Mouse (Mus musculus): ENCODE data around the gene Itga9. TPM values are rescaled to one million over a fixed set of nuclear protein-coding genes. Genes with fewer than 3 reads are reported as not detected.

Itga9 gene
- polyA plus RNA-seq, 3 experiments from 2014 or later = 0.40 TPM; not detected in 2

GRCm38 (mm10) chr9:118693256-118693655 lies 86.8 kb downstream of the Itga9 start:
- ATAC-seq = no peak

- ATAC-seq = no peak
These were observed 87.9 kb downstream of the Itga9 start for GRCm38 (mm10) chr9:118694420-118694825.

GRCm38 (mm10) chr9:118698191-118698590 lies 91.7 kb downstream of the Itga9 start:
- ATAC-seq = no peak

GRCm38 (mm10) chr9:118699716-118700115 lies 93.2 kb downstream of the Itga9 start:
- no peak for ATAC-seq

GRCm38 (mm10) chr9:118700889-118701288 lies 94.4 kb downstream of the Itga9 start:
- ATAC-seq = no peak

- ATAC-seq = no peak
These were observed 95.3 kb downstream of the Itga9 start for GRCm38 (mm10) chr9:118701791-118702190.

- no peak for ATAC-seq
These were observed 96.7 kb downstream of the Itga9 start for GRCm38 (mm10) chr9:118703146-118703545.

GRCm38 (mm10) chr9:118705381-118706074 lies 99.0 kb downstream of the Itga9 start:
- ATAC-seq = peak; percentile 76

- peak; percentile 63 for ATAC-seq
These were observed 99.9 kb downstream of the Itga9 start for GRCm38 (mm10) chr9:118706176-118706975.

- ATAC-seq = no peak
These were observed 104.1 kb downstream of the Itga9 start for GRCm38 (mm10) chr9:118710625-118711024.

- no peak for ATAC-seq
These were observed 105.3 kb downstream of the Itga9 start for GRCm38 (mm10) chr9:118711749-118712148.

- ATAC-seq = no peak
These were observed 107.0 kb downstream of the Itga9 start for GRCm38 (mm10) chr9:118713515-118713914.

GRCm38 (mm10) chr9:118714536-118714935 lies 108.0 kb downstream of the Itga9 start:
- no peak for ATAC-seq

- peak; percentile 96 for ATAC-seq
These were observed 109.6 kb downstream of the Itga9 start for GRCm38 (mm10) chr9:118715971-118716628.

- ATAC-seq = no peak
These were observed 110.9 kb downstream of the Itga9 start for GRCm38 (mm10) chr9:118717436-118717835.

- ATAC-seq = no peak
These were observed 112.0 kb downstream of the Itga9 start for GRCm38 (mm10) chr9:118718511-118718910.

- ATAC-seq = no peak
These were observed 114.6 kb downstream of the Itga9 start for GRCm38 (mm10) chr9:118721056-118721455.

GRCm38 (mm10) chr9:118722789-118723325 lies 116.4 kb downstream of the Itga9 start:
- ATAC-seq = no peak

GRCm38 (mm10) chr9:118725128-118725527 lies 118.6 kb downstream of the Itga9 start:
- ATAC-seq = no peak

GRCm38 (mm10) chr9:118726550-118726949 lies 120.1 kb downstream of the Itga9 start:
- no peak for ATAC-seq

- no peak for ATAC-seq
These were observed 121.8 kb downstream of the Itga9 start for GRCm38 (mm10) chr9:118728296-118728695.

- no peak for ATAC-seq
These were observed 122.5 kb downstream of the Itga9 start for GRCm38 (mm10) chr9:118728987-118729386.

- no peak for ATAC-seq
These were observed 123.7 kb downstream of the Itga9 start for GRCm38 (mm10) chr9:118730172-118730571.
